Mouse (Mus musculus) MN1 (cell line): Measurements from ENCODE around the gene Bcr.
"Not testable (repeated sequence)": the region's sequence is repeated elsewhere in the genome, so short reads cannot be mapped to it uniquely, and the experiment has no call there.

Source experiments
- DNase-seq: peaks from one replicate; pipeline ENCODE4 v3.0.0-alpha.2; 2016; ENCODE audit warnings: low spot score

The Bcr gene

DNA sequence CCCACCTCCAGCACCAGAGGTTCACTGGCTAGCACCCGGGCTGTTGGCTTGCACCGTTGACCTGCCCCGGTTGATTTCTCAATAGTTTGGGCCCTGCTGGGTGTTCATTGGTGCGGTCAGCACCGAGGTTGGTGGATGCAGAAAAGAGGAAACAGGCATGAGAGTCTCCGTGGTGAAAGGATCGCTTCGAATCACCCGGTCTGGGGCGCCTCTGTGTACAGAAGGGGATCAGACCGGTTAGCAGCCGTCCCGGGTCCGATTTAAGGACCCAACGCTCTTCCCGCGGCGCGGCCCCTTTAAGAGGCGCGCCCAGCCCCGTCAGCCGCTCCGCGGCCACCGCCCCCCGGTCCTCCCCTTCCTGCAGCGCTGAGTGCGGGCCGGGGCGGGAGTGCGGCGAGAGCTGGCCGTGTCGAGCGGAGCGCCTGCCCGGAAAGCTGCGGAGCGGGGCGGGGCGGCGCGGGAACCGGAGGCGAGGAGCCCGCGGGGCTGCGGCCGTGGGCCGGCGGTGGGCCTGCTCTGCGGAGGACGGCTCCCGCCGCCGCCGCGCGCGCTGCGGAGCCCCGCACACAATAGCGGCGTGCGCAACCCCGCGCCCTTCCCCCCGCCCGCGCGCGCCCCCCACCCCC, at the start of gene Bcr:
Gene Bcr (plus strand): TSS at position 376 of the 626 bp plus-strand sequence.
- peak; percentile 86 for DNase-seq

DNA sequence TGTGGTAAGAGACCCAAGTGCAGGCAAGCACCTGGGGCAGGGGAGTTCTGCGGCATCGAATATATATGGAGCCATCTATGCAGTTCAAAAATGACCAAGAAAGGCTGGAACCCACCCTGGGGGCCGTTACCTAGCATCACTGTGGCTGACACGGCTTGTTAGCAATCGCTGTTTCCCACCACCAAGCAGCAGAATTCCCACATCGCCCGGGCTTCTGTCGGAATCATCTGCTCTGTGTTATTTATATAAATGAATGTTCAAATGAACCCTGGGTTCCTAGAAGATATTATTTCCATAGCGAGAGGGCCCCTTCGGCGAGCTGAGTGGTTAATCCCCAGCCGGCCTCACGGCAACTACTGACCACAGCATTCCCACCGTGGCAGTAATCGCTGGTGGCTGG, 49.7 kb upstream of the Bcr start:
- DNase-seq, result no peak

DNA sequence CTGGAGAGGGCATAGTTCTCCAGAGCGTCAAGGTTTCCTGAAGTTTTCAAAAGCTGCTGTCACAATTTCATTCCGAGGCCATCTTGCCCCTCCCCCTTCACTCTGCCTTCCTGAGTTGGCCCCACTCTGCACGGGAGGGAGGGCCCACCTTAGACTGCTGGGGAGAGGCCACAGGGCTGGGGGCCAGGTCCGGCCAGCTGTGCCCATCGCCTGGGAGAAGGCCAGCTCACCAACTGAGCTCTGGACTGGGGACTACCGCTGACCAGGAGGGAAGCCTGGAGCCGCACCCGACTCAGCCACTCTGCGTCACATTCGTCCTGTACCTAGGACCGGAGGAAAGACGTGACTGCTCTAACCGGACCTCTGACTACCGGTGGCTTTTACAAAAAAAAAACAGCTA, 44.9 kb upstream of the Bcr start:
- no peak for DNase-seq

DNA sequence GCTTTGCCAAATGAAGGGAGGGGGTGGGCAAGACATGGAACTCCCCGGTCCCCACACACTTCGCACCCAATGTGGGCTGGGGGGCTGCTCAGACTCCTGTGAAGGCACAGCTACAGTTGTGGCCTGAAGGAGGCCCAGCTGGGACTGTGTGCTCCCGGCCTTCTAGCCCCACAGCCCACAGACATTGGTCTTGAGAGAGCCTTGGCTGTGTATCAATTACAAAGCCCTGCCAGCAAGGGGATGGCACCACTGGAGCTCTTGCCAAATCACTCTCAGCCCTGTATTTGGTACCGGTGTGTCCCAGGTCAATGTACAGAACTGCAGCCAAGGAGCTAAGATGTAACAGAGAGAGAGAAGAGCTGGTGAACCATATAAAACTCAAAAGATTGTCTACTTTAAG, 43.9 kb upstream of the Bcr start:
- DNase-seq, result no peak

DNA sequence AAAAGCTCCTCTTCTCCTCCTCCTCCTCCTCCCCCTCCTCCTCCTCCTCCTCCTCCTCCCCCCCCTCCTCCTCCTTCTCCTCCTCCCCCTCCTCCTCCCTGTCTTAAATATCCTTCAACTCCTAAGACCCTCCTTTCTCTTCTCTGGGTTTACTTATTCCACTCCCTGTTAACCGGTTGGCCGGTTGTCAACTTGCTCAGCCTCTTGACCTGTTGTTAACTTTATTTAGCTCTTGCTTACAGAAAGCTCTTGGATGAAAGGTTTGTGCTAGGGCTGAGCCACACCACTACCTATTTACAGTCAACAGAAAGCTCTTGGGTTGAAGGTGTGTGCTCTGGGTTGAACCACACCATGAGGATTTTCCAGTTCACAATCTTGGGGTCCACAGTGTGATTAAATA, 40.1 kb upstream of the Bcr start:
- no peak for DNase-seq

DNA sequence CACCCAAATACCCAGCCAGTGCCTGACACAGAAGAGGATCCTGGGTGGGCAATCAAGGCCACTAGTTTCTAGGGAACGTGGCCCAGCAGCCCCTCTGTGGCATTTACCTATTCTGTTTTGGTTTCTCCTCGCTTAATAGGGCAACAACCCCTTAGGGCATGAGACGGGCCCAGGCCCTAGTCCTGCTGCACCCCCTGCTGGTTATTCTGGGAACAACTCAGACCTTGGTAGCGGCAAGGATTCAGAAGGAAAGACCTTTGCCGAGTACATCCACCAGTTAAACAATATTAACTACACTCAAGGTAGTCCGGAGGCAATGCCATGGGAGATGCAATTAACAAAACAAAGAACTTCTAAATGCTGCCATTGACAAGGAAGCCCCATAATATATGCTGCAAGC, 39.3 kb upstream of the Bcr start:
- DNase-seq, result peak; percentile 82

DNA sequence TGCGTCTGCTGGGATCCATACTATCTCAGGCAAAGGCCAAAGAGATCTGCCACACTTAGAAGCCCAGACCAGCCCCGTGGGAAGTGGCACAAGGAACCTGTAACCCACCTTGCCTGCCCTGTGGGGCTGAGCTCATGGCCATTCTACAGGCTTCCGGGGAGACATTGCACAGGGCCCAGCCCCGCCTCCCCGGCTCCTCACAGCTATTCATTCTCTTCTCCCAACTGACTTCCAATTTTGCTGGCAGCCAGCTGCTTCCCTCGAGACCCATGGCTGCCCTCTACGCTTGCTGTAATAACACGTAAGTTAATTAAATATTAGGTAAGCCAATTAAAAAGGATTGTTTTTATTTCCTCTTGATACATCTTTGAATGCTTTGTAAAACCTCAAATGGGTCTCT, 33.9 kb upstream of the Bcr start:
- DNase-seq, result peak; percentile 36

DNA sequence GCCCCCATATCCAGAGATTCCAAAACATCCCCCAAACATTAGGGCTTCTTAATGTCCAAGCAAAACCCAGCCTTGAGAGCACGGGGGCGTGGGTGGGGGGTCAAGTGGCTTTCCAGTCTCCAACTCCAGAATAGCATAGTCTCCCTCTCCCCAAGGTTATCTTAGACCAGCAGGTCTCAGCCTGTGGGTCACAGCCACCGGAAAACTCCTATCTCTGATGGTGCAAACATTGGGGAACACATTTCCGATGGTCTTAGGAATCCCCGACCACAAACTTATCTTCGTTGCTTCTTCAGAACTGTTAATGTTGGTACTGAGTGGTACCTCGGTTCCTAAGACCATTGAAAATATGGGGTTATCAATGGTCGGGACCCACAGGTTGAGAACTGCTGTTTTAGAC, 31.6 kb upstream of the Bcr start:
- DNase-seq, result no peak

- no peak for DNase-seq
Measured at GRCm38 (mm10) chr10:75029677-75030076, 30.7 kb upstream of the Bcr start.

DNA sequence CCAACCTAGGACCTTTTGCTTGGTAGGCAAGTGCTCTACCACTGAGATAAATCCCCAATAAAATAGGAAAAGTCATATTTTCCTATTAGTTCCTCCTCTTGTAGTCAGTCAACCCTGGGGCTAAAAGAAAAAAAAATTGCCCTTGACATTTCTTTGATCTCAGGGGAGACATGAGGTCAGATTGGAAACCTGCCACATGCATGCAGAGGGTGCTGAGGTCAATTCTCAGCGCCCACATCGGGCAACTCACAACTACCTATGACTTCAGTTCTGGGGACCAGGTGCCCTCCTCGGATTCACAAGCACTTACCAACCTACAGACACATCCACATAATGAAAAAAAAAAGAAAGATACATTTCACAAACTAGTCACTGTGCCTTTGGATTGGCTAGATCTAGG, 30.2 kb upstream of the Bcr start:
- DNase-seq, result no peak

- DNase-seq, result peak; percentile 50
Measured at GRCm38 (mm10) chr10:75031345-75032114, 28.9 kb upstream of the Bcr start.

DNA sequence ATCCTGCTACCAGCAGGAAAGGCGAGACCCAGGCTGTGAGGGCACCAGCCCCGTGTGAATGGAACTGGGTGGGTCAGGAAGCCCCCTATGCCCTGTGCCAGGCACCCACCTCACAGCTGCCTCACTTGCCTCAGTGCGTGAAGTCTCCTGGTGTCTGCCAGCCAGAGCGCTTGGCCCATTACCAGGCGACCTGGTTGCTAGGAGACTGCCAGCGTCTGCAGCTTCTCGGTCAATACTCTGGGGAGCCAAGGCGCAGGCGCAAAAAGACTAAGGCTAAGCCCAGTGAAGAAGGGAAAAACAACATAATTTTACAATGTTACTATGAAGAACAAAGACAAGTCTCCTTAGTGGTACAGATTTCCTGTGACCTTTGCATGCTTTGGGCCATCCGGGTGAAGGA, 28.0 kb upstream of the Bcr start, which contains the start of gene Rsph14:
Gene Rsph14 (minus strand): TSS at position 192 of the 400 bp plus-strand sequence.
- peak; percentile 98 for DNase-seq

- DNase-seq, result peak; percentile 100
Measured at GRCm38 (mm10) chr10:75036883-75037379, 23.5 kb upstream of the Bcr start, which contains the start of gene Rab36. TSS of gene Rab36 (plus strand) at chr10:75037058.

DNA sequence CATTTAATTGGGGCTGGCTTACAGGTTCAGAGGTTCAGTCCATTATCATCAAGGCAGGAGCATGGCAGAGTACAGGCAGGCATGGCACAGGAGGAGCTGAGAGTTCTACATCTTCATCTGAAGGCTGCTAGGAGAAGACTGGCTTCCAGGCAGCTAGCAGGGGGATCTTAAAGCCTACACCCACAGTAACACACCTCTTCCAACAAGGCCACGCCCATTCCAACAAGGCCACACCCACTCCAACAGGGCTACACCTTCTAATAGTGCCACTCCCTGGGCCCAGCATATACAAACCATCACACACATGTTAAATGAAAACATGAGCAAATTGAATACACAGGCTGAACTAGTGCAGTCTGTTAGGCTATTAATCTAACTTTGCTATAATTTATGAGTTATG, 18.3 kb upstream of the Bcr start:
- not testable (repeated sequence) for DNase-seq

DNA sequence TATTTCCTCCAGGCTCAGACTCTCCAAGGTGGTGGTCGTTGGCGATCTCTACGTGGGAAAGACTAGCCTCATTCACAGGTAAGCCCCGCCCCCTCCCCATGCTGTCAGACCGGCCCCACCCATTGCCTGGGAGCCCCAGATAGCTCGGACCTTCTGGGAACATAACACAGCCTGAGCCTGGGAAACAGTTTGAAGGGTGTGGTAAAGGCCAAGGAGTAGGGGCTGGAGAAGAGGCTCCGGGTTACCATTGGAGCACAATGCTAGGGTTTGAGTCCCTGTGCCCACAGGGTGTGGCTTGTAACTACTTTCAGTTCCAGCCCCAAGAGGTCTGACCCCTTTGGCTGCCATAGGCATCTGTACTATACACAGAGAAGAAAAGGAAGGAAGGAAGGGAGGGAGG, 15.9 kb upstream of the Bcr start:
- DNase-seq, result no peak

GRCm38 (mm10) chr10:75045831-75046230, 14.6 kb upstream of the Bcr start:
- no peak for DNase-seq

- no peak for DNase-seq
Measured at GRCm38 (mm10) chr10:75048711-75049110, 11.7 kb upstream of the Bcr start.

GRCm38 (mm10) chr10:75051364-75052074, 8.9 kb upstream of the Bcr start:
- DNase-seq, result no peak

- DNase-seq, result no peak
Measured at GRCm38 (mm10) chr10:75052902-75053301, 7.5 kb upstream of the Bcr start.

DNA sequence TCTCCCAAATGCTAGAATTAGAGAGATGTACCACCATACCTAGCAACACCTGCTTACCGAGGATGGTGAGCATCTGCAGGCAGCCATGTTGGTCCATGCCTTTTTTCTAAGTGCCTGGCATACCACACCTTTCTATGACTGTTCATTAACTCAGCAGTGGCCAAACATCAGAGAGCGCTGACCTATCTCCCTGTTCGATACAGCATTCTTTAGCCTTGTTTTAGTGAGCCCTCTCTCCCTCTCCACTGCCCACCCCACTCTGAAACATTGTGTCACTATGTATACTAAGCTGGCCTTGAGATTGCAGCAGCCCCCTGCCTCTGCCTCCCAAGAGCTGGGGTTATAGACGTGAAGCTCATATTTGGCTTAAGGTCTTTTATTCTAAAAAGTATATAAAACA, 6.7 kb upstream of the Bcr start:
- no peak for DNase-seq

GRCm38 (mm10) chr10:75054125-75054524, 6.3 kb upstream of the Bcr start:
- peak; percentile 70 for DNase-seq

- DNase-seq, result no peak
Measured at GRCm38 (mm10) chr10:75055672-75056071, 4.7 kb upstream of the Bcr start.

GRCm38 (mm10) chr10:75056255-75056654, 4.1 kb upstream of the Bcr start:
- peak; percentile 63 for DNase-seq
